ENCODE assay signal across 11 mouse cellular contexts in the genomic region with DNA sequence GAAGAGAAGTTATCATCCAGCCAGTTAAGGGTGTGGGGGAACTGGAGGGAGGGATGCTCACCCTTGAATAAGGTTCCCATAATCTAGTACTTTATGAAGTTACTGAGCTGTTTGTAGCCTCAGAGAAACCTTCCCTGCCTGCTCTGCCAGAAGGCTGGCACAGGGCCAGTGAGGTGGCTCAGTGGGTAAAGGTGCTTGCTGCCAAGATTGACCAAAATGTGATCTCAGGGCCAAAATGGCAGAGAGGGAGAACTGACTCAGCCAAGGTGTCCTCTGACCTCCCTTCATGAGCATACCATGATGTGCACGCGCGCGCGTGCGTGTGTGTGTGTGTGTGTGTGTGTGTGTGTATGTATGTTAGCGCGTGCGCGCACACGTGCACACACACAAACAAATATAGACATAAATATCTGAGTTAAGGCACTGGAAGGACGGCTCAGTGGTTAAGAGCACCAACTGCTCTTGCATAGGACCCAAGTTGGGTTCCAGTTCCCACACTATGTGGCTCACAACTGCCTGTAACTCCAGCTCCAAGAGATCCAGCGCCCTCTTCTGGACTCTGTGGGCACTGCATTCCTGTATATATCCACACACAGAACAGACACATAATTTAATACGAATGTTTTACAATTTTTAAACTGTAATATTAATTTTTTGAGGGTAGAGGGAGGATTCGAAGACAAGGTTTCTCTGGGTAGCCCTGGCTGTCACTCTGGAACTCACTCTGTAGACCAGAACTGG. TPM values are rescaled to one million over a fixed set of nuclear protein-coding genes. Genes with fewer than 3 reads are reported as not detected.
A peak's percentile ranks its signal among the peaks of the same experiment; 100 is the strongest.
DNase-seq lines count a peak whose midpoint lies in the region; ATAC-seq and TF ChIP-seq lines count a peak whose summit lies in the region.
"Had no signal": no experiment of that assay in that cellular context is flagged by ENCODE, and none has a peak within 500 bp of the region (broad histone marks: within the 10 kb centered on the region; RNA-seq: fewer than 3 reads in every experiment).

No protein-coding gene starts in this region.

- TF ChIP-seq POLR2A in ES-Bruce4 (IDR thresholded peaks at IDR 0.05; ENCODE audit: insufficient read depth, low read length): no peak
- TF ChIP-seq POLR2A in cerebellum, adult 2 months (IDR thresholded peaks at IDR 0.05; ENCODE audit: borderline replicate concordance, insufficient read depth, low read length): no peak

- TF ChIP-seq EP300 in ES-Bruce4 (IDR thresholded peaks at IDR 0.05; ENCODE audit: insufficient read depth, low read depth, low read length): no peak

- TF ChIP-seq CTCF in ES-Bruce4 (IDR thresholded peaks at IDR 0.05; ENCODE audit: low read depth, low read length): peak; percentile 72
- TF ChIP-seq CTCF in cerebellum, adult 2 months (IDR thresholded peaks at IDR 0.05; ENCODE audit: borderline replicate concordance, insufficient read depth, low read depth, low read length): peak; percentile 15; the same call in 1 of the 2 replicates

- 66% methylated on average over 15 of the region's 15 CpGs for WGBS in cerebellum, adult 2 months
- WGBS in intestine, embryonic 16.5 days: 90% methylated on average over 15 of the region's 15 CpGs

- ATAC-seq in intestine, embryonic 16.5 days: no peak

- no peaks in the 10 kb centered on the region for H3K4me1 ChIP-seq in ES-Bruce4 (ENCODE audit: control insufficient read depth, insufficient read depth, low read length)
- peaks cover 19% of the 10 kb centered on the region for H3K4me1 ChIP-seq in cerebellum, adult 2 months (ENCODE audit: control insufficient read depth, insufficient read depth, low read length)
- H3K4me1 ChIP-seq in intestine, embryonic 16.5 days (ENCODE audit: control insufficient read depth, insufficient read depth, low read length): no peaks in the 10 kb centered on the region

- H3K4me3 ChIP-seq in ES-Bruce4 (ENCODE audit: low read depth, low read length): no peak overlapping the region
- no peak overlapping the region for H3K4me3 ChIP-seq in cerebellum, adult 2 months (replicated peaks; ENCODE audit: insufficient read depth, low read depth, low read length)
- no peak overlapping the region for H3K4me3 ChIP-seq in intestine, embryonic 16.5 days (ENCODE audit: low read length)
- H3K4me3 ChIP-seq: liver, embryonic 13.5 days had no signal

- no peaks in the 10 kb centered on the region for H3K36me3 ChIP-seq in ES-Bruce4 (ENCODE audit: control insufficient read depth, insufficient read depth, low read length, poor library complexity, severe bottlenecking)
- H3K36me3 ChIP-seq in intestine, embryonic 16.5 days (ENCODE audit: control insufficient read depth, insufficient read depth, low read length): peaks cover 21% of the 10 kb centered on the region

- no peak overlapping the region for H3K9ac ChIP-seq in ES-Bruce4 (ENCODE audit: low read depth, poor library complexity, severe bottlenecking)
- H3K9ac ChIP-seq in intestine, embryonic 16.5 days (ENCODE audit: low read depth, low read length): no peak overlapping the region
- H3K9ac ChIP-seq: liver, embryonic 13.5 days had no signal

- no peaks in the 10 kb centered on the region for H3K9me3 ChIP-seq in ES-Bruce4 (replicated peaks; ENCODE audit: control insufficient read depth, insufficient read depth, low read length, poor library complexity, severe bottlenecking)
- H3K9me3 ChIP-seq in intestine, embryonic 16.5 days (ENCODE audit: control insufficient read depth, low read length): no peaks in the 10 kb centered on the region
- H3K9me3 ChIP-seq: liver, embryonic 13.5 days had no signal

- no peak overlapping the region for H3K4me2 ChIP-seq in intestine, embryonic 16.5 days (ENCODE audit: low read depth, low read length)
- H3K4me2 ChIP-seq: liver, embryonic 13.5 days had no signal

- H3K27ac ChIP-seq in ES-Bruce4 (ENCODE audit: insufficient read depth, low read length): no peak overlapping the region
- no peak overlapping the region for H3K27ac ChIP-seq in cerebellum, adult 2 months (ENCODE audit: insufficient read depth, low read length)
- no peak overlapping the region for H3K27ac ChIP-seq in intestine, embryonic 16.5 days (ENCODE audit: low read length)
- H3K27ac ChIP-seq: liver, embryonic 13.5 days had no signal

- H3K27me3 ChIP-seq in ES-Bruce4 (ENCODE audit: control insufficient read depth, insufficient read depth, low read length, poor library complexity, severe bottlenecking): no peaks in the 10 kb centered on the region
- H3K27me3 ChIP-seq in cerebellum, adult 2 months (ENCODE audit: control insufficient read depth, insufficient read depth, low read length): no peaks in the 10 kb centered on the region
- H3K27me3 ChIP-seq in intestine, embryonic 16.5 days (replicated peaks; ENCODE audit: control insufficient read depth, insufficient read depth, low read length): no peaks in the 10 kb centered on the region
- H3K27me3 ChIP-seq: liver, embryonic 13.5 days had no signal

- peak; percentile 47 for DNase-seq in kidney, postnatal 10 days
- DNase-seq in kidney, postnatal 14 days: no peak
- peak; percentile 35 for DNase-seq in 3T3-L1 (ENCODE audit: low read depth, low spot score)
- peak; percentile 67 to 80 for DNase-seq in cerebellum, adult 2 months
- no peak for DNase-seq in spleen, adult 18-20 months
- no peak for DNase-seq in right cerebral cortex, postnatal 36 days (ENCODE audit: low spot score in 2 of 2)
- DNase-seq: liver, embryonic 13.5 days; midbrain, embryonic 14.5 days had no signal

RNA-seq across cellular contexts. Expression of a gene that starts 26.1 kb away (rescaled TPM):
- 5.4 and 5.6 TPM in 2 replicates for polyA plus RNA-seq in ES-Bruce4 (2011; ENCODE audit: insufficient read depth, insufficient read length, low read depth, missing spikeins)
- 54.2 and 59.1 TPM in 2 replicates for polyA plus RNA-seq in cerebellum, adult 2 months (2012; rRNA removed)
- polyA plus RNA-seq in intestine, embryonic 16.5 days (2015; fragmentation: Nextera tagmentation; extraction: Ambion mirVana): 3.8 and 4.3 TPM in 2 replicates

RNA-seq across cellular contexts. Expression of a gene that starts 33.8 kb away (rescaled TPM):
- polyA plus RNA-seq in ES-Bruce4 (2011; ENCODE audit: insufficient read depth, insufficient read length, low read depth, missing spikeins): 0.33 and 0.69 TPM in 2 replicates
- 0.05 TPM in 1 of 2 replicates, not detected in the other for polyA plus RNA-seq in cerebellum, adult 2 months (2012; rRNA removed)
- polyA plus RNA-seq in intestine, embryonic 16.5 days (2015; fragmentation: Nextera tagmentation; extraction: Ambion mirVana): not detected in 2 replicates
- polyA plus RNA-seq: hindbrain, embryonic 11.5 days; liver, embryonic 13.5 days had no signal

RNA-seq across cellular contexts. Expression of a gene that starts 55.0 kb away (rescaled TPM):
- 121 and 122 TPM in 2 replicates for polyA plus RNA-seq in ES-Bruce4 (2011; ENCODE audit: insufficient read depth, insufficient read length, low read depth, missing spikeins)
- polyA plus RNA-seq in cerebellum, adult 2 months (2012; rRNA removed): 113 and 116 TPM in 2 replicates
- polyA plus RNA-seq in intestine, embryonic 16.5 days (2015; fragmentation: Nextera tagmentation; extraction: Ambion mirVana): 204 and 233 TPM in 2 replicates

Comparison
In these comparisons a context has a peak if more than half of its experiments do, and no peak if none do; other contexts are left out.
1. DNase-seq: peak in kidney, postnatal 10 days (single experiment), 3T3-L1 (single experiment) and cerebellum, adult 2 months (2 of 2); none in kidney, postnatal 14 days (single experiment), spleen, adult 18-20 months (0 of 2) and right cerebral cortex, postnatal 36 days (0 of 2).